Mouse (Mus musculus): Measurements from ENCODE around the gene Lrrc38.
"Not testable (repeated sequence)": the region's sequence is repeated elsewhere in the genome, so short reads cannot be mapped to it uniquely, and the experiment has no call there.

Lrrc38 gene

DNA sequence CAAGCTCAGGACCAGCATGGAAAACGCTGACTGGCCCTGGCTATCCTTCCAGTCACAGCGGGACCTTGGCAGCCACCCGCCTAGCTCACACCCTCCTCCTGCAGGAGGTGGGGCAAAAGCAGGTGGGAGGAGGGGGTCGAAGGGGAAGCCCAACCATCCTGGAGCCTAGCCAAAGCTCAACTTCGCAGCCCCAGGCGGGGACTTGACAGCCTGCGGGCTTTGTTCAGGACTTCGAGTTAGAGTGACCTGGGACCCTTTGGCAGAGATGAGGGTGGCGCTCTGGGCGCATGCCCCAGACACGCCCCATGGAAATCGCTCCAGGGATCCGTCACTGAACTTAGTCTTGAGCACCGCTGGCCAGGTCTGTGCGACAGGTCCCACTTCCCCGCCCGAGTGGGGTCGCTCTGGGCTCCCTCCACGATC is at the start of gene Lrrc38:
Lrrc38 (plus strand) TSS at position 274 of the 423 bp plus-strand sequence.
- peak; percentile 28; the same call in 1 of the 2 replicates for ATAC-seq (ENCODE audit: insufficient number of reproducible peaks, low FRiP score, low TSS enrichment)

GRCm38 (mm10) chr4:143300113-143300688 is 49.4 kb upstream of the Lrrc38 start:
- no peak for ATAC-seq (ENCODE audit: insufficient number of reproducible peaks, low FRiP score, low TSS enrichment)

GRCm38 (mm10) chr4:143301042-143301441 is 48.5 kb upstream of the Lrrc38 start:
- no peak for ATAC-seq (ENCODE audit: insufficient number of reproducible peaks, low FRiP score, low TSS enrichment)

DNA sequence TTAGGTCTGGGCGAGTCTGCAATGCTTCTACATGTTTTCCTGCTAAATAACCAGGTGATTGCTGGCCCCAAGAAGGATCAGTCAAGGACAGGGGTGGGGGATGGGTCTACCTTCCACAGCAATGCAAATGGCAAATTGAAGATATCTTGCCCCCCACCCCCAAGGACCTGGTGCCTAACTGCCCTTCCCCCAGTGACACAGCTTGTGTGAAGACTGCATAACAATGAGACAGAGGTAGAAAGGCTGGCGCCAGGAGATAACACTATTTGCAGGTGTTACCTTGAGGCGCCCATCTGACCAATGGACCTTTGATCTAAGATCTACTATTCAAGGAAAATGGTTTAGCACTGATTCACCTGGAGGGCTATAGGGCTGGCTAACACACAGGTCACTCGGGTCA is 47.7 kb upstream of the Lrrc38 start:
- no peak for ATAC-seq (ENCODE audit: insufficient number of reproducible peaks, low FRiP score, low TSS enrichment)

GRCm38 (mm10) chr4:143302279-143302890 is 47.2 kb upstream of the Lrrc38 start:
- no peak for ATAC-seq (ENCODE audit: insufficient number of reproducible peaks, low FRiP score, low TSS enrichment)

DNA sequence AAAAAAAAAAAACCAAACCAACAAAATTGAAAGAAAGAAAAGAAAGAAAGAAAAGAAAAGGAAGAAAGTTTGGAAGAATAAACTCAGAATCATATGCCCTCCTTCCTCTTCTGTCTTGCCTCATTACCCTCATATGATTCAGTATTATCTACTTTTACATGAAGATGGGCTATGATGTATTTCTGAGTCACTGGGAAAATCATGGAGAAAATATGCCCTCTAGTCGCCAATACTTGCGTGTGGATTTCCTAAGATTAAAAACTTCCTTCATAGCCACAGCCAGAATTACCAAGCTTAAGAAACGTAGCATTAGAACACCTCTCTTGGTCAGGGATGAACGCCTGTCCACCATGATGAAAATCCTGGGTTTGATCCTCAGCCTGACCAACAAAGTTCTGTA is 44.5 kb upstream of the Lrrc38 start:
- no peak for ATAC-seq (ENCODE audit: insufficient number of reproducible peaks, low FRiP score, low TSS enrichment)

- no peak for ATAC-seq (ENCODE audit: insufficient number of reproducible peaks, low FRiP score, low TSS enrichment)
Measured at GRCm38 (mm10) chr4:143305987-143306772, 43.4 kb upstream of the Lrrc38 start.

DNA sequence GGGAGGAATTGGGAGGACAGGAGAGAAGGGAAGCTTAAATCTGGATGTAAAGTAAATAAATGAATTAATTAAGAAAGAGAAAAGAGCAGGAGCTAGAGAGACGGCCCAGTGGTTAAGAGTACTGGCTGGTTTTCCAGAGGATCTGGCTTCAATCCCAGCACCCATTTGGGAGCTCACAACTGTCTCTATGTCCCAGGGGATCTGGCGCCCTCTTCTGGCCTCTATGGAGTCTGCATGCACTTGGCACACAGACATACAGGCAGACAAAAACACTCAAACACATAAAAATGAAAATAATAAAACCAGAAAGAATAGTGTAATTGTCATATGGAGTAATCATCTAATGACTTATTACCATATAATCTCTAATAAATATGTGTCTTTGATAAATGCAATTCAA is 38.2 kb upstream of the Lrrc38 start:
- no peak for ATAC-seq (ENCODE audit: insufficient number of reproducible peaks, low FRiP score, low TSS enrichment)

DNA sequence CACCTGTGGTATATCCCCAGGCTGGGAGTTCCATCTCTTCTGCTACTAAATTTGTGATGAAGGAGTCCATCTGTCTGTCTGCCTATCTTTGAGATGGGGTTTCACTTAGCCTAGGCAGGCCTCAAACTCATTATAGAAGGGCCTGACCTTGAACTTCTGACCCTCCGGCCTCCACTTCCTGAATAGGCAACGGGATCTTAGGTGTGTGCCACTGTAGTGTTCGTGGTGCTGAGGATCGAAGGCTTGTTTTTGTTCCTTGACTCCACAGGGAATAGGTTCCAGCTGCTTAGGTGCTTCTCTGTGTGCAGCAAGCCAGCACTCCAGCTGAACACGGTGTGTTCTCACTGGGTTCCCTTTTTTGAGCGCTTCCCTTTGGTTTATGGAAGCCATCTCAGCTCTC is 36.3 kb upstream of the Lrrc38 start:
- no peak for ATAC-seq (ENCODE audit: insufficient number of reproducible peaks, low FRiP score, low TSS enrichment)

GRCm38 (mm10) chr4:143324176-143324924 is 25.2 kb upstream of the Lrrc38 start:
- ATAC-seq (ENCODE audit: insufficient number of reproducible peaks, low FRiP score, low TSS enrichment) = no peak

DNA sequence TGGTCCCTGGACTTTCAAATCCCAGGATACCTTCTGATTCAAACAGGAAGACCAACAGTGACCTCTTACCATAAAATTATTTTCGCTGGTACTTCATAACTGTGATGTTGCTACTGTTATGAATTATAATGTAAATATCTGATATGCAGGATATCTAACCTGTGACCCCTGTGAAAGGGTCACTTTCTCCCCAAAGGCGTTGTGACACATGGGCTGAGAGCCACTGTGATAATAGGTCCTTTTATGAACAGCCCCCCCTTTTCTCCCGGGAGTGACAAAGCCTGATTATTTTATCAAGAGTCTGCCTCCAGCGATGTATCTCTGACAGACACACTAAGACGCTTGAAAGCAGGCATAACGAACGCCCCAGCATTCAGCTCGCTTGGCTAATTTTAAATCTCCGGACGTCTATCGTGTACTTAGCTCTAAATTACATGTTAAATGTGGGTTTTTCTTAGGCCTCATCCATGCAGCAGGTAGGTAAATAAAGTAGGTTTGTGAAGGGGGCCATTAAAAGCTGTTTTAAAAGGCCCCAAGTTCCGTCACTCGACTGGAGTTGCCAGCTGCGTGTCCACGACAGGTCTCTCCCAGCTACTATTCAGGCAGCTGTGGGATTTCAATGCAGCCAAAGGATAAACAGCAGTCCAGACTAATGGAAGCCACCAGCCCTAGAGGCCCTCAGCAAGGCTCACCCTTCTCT is 24.5 kb upstream of the Lrrc38 start:
- ATAC-seq (ENCODE audit: insufficient number of reproducible peaks, low FRiP score, low TSS enrichment) = no peak

- peak; percentile 75; the same call in 1 of the 2 replicates for ATAC-seq (ENCODE audit: insufficient number of reproducible peaks, low FRiP score, low TSS enrichment)
Measured at GRCm38 (mm10) chr4:143325625-143325941, 24.0 kb upstream of the Lrrc38 start.

GRCm38 (mm10) chr4:143330566-143330965 is 19.0 kb upstream of the Lrrc38 start:
- no peak for ATAC-seq (ENCODE audit: insufficient number of reproducible peaks, low FRiP score, low TSS enrichment)

- ATAC-seq (ENCODE audit: insufficient number of reproducible peaks, low FRiP score, low TSS enrichment) = no peak
Measured at GRCm38 (mm10) chr4:143331787-143332186, 17.8 kb upstream of the Lrrc38 start.

- ATAC-seq (ENCODE audit: insufficient number of reproducible peaks, low FRiP score, low TSS enrichment) = no peak
Measured at GRCm38 (mm10) chr4:143334145-143334544, 15.4 kb upstream of the Lrrc38 start.

DNA sequence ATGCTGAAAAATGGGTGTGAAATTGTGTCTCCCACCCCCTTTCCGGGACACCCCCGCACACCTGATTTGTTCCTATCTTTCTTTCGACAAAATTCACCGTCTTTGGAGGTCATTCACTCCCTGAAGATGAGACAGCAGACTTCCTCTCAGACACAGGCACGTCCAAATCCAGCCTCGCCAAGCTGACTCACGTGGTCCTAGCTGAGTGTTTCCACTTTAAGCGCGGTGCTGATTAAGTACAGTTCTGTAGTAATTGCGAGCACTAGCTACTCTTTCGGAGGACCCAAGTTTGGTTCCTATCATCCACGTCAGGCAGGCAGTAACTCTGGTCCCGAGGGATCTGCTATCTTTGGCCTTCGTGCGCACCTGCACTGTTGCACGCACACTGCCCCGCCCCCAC is 14.6 kb upstream of the Lrrc38 start:
- no peak for ATAC-seq (ENCODE audit: insufficient number of reproducible peaks, low FRiP score, low TSS enrichment)

DNA sequence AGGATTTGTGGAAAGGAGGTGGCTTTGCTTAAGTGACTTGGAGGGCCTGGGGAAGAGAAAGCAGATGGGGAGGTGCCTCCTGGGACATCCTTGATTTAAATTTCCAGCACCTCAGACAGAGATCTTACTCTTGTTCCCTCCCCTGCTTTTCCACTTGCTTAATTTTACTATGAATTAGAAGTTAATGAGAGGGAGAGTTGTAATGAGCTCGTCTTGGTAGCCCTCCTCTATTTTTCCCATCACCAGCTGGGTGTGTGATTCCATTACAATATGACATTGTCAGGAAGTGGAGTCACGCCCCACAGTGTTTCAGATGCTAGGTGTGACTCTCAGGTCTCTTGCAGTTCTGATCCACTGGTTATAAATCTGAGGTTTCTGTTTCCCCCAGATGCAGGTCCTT is 13.5 kb upstream of the Lrrc38 start:
- ATAC-seq (ENCODE audit: insufficient number of reproducible peaks, low FRiP score, low TSS enrichment) = no peak

- ATAC-seq (ENCODE audit: insufficient number of reproducible peaks, low FRiP score, low TSS enrichment) = no peak
Measured at GRCm38 (mm10) chr4:143339808-143340207, 9.7 kb upstream of the Lrrc38 start.

DNA sequence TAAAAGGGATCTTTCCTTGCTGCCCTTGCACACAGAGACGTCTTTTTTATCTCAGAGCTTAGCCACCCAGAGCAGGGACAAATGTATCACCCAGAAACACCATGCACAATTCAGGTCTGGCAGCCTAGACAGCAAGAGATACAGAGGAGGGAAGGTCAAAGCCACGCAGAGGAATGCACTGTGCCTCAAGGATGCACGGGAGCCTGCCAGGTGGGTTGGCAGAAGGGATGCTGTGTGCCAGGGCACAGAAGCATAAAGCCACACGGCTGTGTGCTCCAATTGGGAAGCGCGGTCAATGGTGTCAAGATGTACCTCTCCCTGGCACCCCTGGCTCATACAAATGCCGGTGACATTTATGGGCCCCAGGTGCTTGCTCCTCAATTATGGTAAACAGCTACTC is 8.1 kb upstream of the Lrrc38 start:
- peak; percentile 72; the same call in 1 of the 2 replicates for ATAC-seq (ENCODE audit: insufficient number of reproducible peaks, low FRiP score, low TSS enrichment)

- ATAC-seq (ENCODE audit: insufficient number of reproducible peaks, low FRiP score, low TSS enrichment) = not testable (repeated sequence)
Measured at GRCm38 (mm10) chr4:143345491-143345890, 4.1 kb upstream of the Lrrc38 start.
